Mouse (Mus musculus) forebrain, embryonic 15.5 days (tissue): Measurements from ENCODE around the gene Olfr292. TPM values are rescaled to one million over a fixed set of nuclear protein-coding genes. Genes with fewer than 3 reads are reported as not detected.

ENCODE experiments used
- ATAC-seq: fragments of 200-750 bp; cut with Nextera tagmentation; replicated peaks from 2 replicates; pipeline ENCODE4 v1.8.0; 2017; ENCODE audit warnings: mild to moderate bottlenecking, moderate TSS enrichment, moderate library complexity
- H3K27ac ChIP-seq: fragments of 300-500 bp; sonication (generic); replicated peaks from 2 replicates; pipeline ENCODE4 v1.5.1; 2015; ENCODE audit warnings: mild to moderate bottlenecking, inconsistent platforms
- H3K27me3 ChIP-seq: fragments of 300-500 bp; sonication (generic); 2 replicates; pipeline ENCODE4 v1.6.1; 2015; ENCODE audit warnings: inconsistent platforms
- H3K36me3 ChIP-seq: fragments of 300-500 bp; sonication (generic); 2 replicates; pipeline ENCODE4 v1.6.1; 2015; ENCODE audit warnings: mild to moderate bottlenecking, inconsistent platforms
- H3K4me1 ChIP-seq: fragments of 300-500 bp; sonication (generic); 2 replicates; pipeline ENCODE4 v1.6.1; 2015; ENCODE audit warnings: inconsistent platforms
- H3K4me2 ChIP-seq: fragments of 300-500 bp; sonication (generic); replicated peaks from 2 replicates; pipeline ENCODE4 v1.6.1; 2015; ENCODE audit warnings: mild to moderate bottlenecking, inconsistent platforms
- H3K4me3 ChIP-seq: fragments of 300-500 bp; sonication (generic); 2 replicates; pipeline ENCODE4 v1.5.1; 2015; ENCODE audit warnings: mild to moderate bottlenecking, inconsistent platforms
- H3K9ac ChIP-seq: fragments of 300-500 bp; sonication (generic); replicated peaks from 2 replicates; pipeline ENCODE4 v1.6.1; 2015; ENCODE audit warnings: mild to moderate bottlenecking, inconsistent platforms
- H3K9me3 ChIP-seq: fragments of 300-500 bp; sonication (generic); 2 replicates; pipeline ENCODE4 v1.6.1; 2016; ENCODE audit warnings: inconsistent platforms
- WGBS: fragments of 180-500 bp; shearing (Covaris S2); methylation state at CpG from one replicate; pipeline ENCODE4 v1.1.7; 2015; ENCODE audit warnings: mixed read lengths; 5-methylcytosine and 5-hydroxymethylcytosine counted together
- polyA plus RNA-seq: library from polyadenylated mRNA; unstranded; fragments of >200 nt; fragmentation: Nextera tagmentation; extraction: Ambion mirVana; gene quantifications from 2 replicates; pipeline ENCODE4 v1.2.1, GENCODE M21; 2015

Olfr292 gene
- polyA plus RNA-seq = not detected in 2 replicates

DNA sequence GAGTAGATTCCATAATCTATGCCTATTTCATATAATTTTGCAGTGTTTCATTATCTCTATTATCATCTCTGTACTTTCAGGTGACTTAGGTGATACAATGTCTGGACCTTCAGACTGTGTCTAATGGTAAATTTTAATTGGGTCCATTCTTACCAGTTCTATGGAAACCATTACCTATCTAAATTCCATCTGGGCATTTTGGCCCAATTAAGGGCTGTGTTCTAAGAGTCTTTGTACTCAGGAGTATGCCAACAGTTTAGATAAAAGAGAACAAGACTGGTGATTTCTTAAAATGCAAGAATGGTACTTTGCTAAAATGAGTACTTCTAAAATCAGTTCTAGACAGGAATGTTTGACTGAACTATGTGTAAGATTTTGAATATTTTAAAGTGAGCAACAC, at the start of gene Olfr292:
Gene Olfr292 (plus strand): TSS at position 301 of the 400 bp plus-strand sequence.
- no peak within 1 kb of the TSS for H3K4me3 ChIP-seq
- no peaks in the 10 kb centered on the region for H3K9me3 ChIP-seq
- ATAC-seq = no peak
- no peak within 1 kb of the TSS for H3K4me2 ChIP-seq
- no peaks in the 10 kb centered on the region for H3K36me3 ChIP-seq
- H3K27me3 ChIP-seq = no peaks in the 10 kb centered on the region
- no peak within 1 kb of the TSS for H3K27ac ChIP-seq
- no peaks in the 10 kb centered on the region for H3K4me1 ChIP-seq
- H3K9ac ChIP-seq = no peak within 1 kb of the TSS

DNA sequence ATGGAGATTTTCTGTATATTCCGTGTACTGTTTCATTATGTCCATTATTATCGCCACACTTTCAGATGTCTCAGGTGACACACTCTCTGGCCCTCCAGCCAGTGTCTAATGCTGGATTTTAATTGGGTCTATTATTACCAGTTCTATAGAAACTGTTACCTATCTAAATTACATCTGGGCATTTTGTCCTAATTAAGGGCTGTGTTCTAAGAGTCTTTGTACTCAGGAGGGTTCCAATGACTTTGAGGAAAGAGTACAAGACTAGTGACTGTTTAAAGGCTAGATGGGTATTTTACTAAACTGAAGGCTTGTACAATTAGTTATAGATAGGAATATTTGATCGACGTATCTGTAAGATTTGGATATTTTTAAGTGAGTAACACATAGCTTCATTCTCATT, 39.4 kb upstream of the Olfr292 start, which contains the start of gene Olfr293:
Gene Olfr293 (plus strand): TSS at position 301 of the 400 bp plus-strand sequence.
- WGBS = 92% methylated on average over 4 of the region's 4 CpGs
- no peak within 1 kb of the TSS for H3K9ac ChIP-seq
- no peaks in the 10 kb centered on the region for H3K27me3 ChIP-seq
- no peak within 1 kb of the TSS for H3K4me3 ChIP-seq
- H3K4me2 ChIP-seq = no peak within 1 kb of the TSS
- no peaks in the 10 kb centered on the region for H3K9me3 ChIP-seq
- ATAC-seq = no peak
- H3K36me3 ChIP-seq = no peaks in the 10 kb centered on the region
- H3K27ac ChIP-seq = no peak within 1 kb of the TSS
- no peaks in the 10 kb centered on the region for H3K4me1 ChIP-seq

DNA sequence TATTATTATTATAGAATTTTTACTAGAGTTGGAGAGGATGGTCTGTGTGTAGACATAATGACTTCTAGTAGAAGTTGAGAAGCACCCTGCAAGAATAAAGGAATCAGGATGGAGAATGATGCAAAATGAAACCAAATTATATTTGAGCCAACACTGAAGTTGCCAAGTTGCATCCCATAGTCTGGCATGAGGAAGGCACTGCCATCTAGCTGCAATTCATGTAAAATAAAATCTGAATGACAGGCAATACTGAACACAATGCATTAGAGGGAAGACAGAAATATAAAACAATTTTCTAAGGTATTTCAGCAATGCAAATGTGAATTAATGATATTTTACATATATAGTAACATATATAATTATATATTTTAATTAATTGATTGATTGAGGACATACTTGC, 36.9 kb downstream of the Olfr292 start:
- H3K9me3 ChIP-seq = no peaks in the 10 kb centered on the region
- no peak overlapping the region for H3K27ac ChIP-seq
- no peaks in the 10 kb centered on the region for H3K27me3 ChIP-seq
- no peak overlapping the region for H3K4me3 ChIP-seq
- no peak for ATAC-seq
- no peaks in the 10 kb centered on the region for H3K4me1 ChIP-seq
- H3K4me2 ChIP-seq = no peak overlapping the region
- no peaks in the 10 kb centered on the region for H3K36me3 ChIP-seq
- H3K9ac ChIP-seq = no peak overlapping the region

Other genes starting within 250 kb of the Olfr292 start
- not detected in 2 replicates for gene Olfr299, start 228.4 kb upstream of the Olfr292 start, polyA plus RNA-seq
- gene Olfr298, start 195.8 kb upstream of the Olfr292 start, polyA plus RNA-seq = not detected in 2 replicates
- gene Olfr297, start 168.4 kb upstream of the Olfr292 start, polyA plus RNA-seq = not detected in 2 replicates
- gene Olfr295, start 104.5 kb upstream of the Olfr292 start, polyA plus RNA-seq = not detected in 2 replicates
- gene Olfr294, start 71.7 kb upstream of the Olfr292 start, polyA plus RNA-seq = not detected in 2 replicates
- gene Olfr293, start 39.3 kb upstream of the Olfr292 start, polyA plus RNA-seq = not detected in 2 replicates
- 0.37 and 0.47 TPM in 2 replicates for gene Folh1, start 87.6 kb downstream of the Olfr292 start, polyA plus RNA-seq
- not detected in 2 replicates for gene Vmn2r77, start 106.7 kb downstream of the Olfr292 start, polyA plus RNA-seq
- not detected in 2 replicates for gene Vmn2r78, start 226.8 kb downstream of the Olfr292 start, polyA plus RNA-seq